Mouse (Mus musculus) ES-E14 (cell line): ENCODE data around the gene Yy1. TPM values are rescaled to one million over a fixed set of nuclear protein-coding genes. Genes with fewer than 3 reads are reported as not detected.
A peak's percentile ranks its signal among the peaks of the same experiment; 100 is the strongest.

Experiments
- DNase-seq: peaks from one replicate; pipeline ENCODE4 v3.0.0-alpha.2; 2013; ENCODE audit warnings: low read depth, low spot score
- H3K27ac ChIP-seq: 2 replicates; pipeline ENCODE4 v1.5.1; 2012; ENCODE audit warnings: low read depth, mild to moderate bottlenecking, low read length, moderate library complexity, mixed read lengths; ENCODE audit not compliant: poor library complexity, insufficient read depth, severe bottlenecking
- H3K36me3 ChIP-seq: 2 replicates; pipeline ENCODE4 v1.6.1; 2012; ENCODE audit warnings: mild to moderate bottlenecking, low read length, moderate library complexity, mixed read lengths; ENCODE audit not compliant: control insufficient read depth, poor library complexity, insufficient read depth, severe bottlenecking
- H3K4me1 ChIP-seq, 2 experiments: fragments of 150-350 bp in 1 of 2; sonication (generic) in 1 of 2; 2 replicates each; pipeline ENCODE4 v1.6.1; 2012; ENCODE audit warnings: low read length in 2 of 2, mild to moderate bottlenecking in 1 of 2, mixed read lengths in 1 of 2; ENCODE audit not compliant: control insufficient read depth in 2 of 2, insufficient read depth in 2 of 2, poor library complexity in 1 of 2
- H3K4me3 ChIP-seq, 2 experiments: fragments of 150-350 bp in 1 of 2; sonication (generic) in 1 of 2; 2 replicates each; pipeline ENCODE4 v1.5.1; 2012; ENCODE audit warnings: low read length in 2 of 2, low read depth in 1 of 2, mild to moderate bottlenecking in 1 of 2, mixed read lengths in 1 of 2; ENCODE audit not compliant: insufficient read depth in 1 of 2, poor library complexity in 1 of 2, severe bottlenecking in 1 of 2
- H3K9ac ChIP-seq: 2 replicates; pipeline ENCODE4 v1.6.1; 2012; ENCODE audit warnings: low read depth, mild to moderate bottlenecking, low read length, mixed read lengths; ENCODE audit not compliant: poor library complexity, insufficient read depth, severe bottlenecking
- H3K9me3 ChIP-seq: fragments of 150-350 bp; sonication (generic); 2 replicates; pipeline ENCODE4 v1.6.1; 2012; ENCODE audit warnings: low read depth, mild to moderate bottlenecking, low read length; ENCODE audit not compliant: control insufficient read depth, insufficient read depth
- CHD2 ChIP-seq: IDR thresholded peaks from 2 replicates; pipeline ENCODE4 v1.6.1; 2014; ENCODE audit warnings: mild to moderate bottlenecking, low read depth, low read length, inconsistent platforms
- HCFC1 ChIP-seq: IDR thresholded peaks from 2 replicates; pipeline ENCODE4 v1.6.1; 2012; ENCODE audit warnings: low read length, inconsistent platforms, borderline replicate concordance; ENCODE audit not compliant: insufficient read depth
- MAFK ChIP-seq: IDR thresholded peaks from 2 replicates; pipeline ENCODE4 v1.6.1; 2014; ENCODE audit warnings: mild to moderate bottlenecking, low read depth, low read length, inconsistent platforms; ENCODE audit not compliant: insufficient read depth
- ZC3H11A ChIP-seq: IDR thresholded peaks from 2 replicates; pipeline ENCODE4 v1.6.1; 2012; ENCODE audit warnings: low read depth, mild to moderate bottlenecking, inconsistent platforms, low read length, borderline replicate concordance
- ZNF384 ChIP-seq: IDR thresholded peaks from 2 replicates; pipeline ENCODE4 v1.6.1; 2012; ENCODE audit warnings: low read depth, low read length, inconsistent platforms
- in situ Hi-C, 2 experiments: fragments of 600-800 bp; cut with MboI; formaldehyde crosslinking; loops; one replicate each; pipeline ENCODE4 v1.15.1; 2025; ENCODE audit warnings: low sequenced_read_pairs in 2 of 2, inconsistent platforms in 1 of 2; ENCODE audit not compliant: unreplicated experiment in 2 of 2
- total RNA-seq: library from RNA; depleted of rRNA; stranded (reverse); fragments of 300-350 nt; gene quantifications from 2 replicates; pipeline ENCODE4 v1.2.3, GENCODE M21; 2012

Gene Yy1
- total RNA-seq, 1 experiment, result 40.5 TPM

GRCm38 (mm10) chr12:108764917-108765678 lies 27.7 kb upstream of the Yy1 start:
- TF ChIP-seq ZNF384 (no peak), CHD2 (no peak)
- DNase-seq, result no peak
- Histone ChIP-seq H3K27ac (no peak overlapping the region), H3K9me3 (no peaks in the 10 kb centered on the region), H3K4me3 (peak overlapping the region; percentile 23 to 66; a peak in 3 of 4 replicates), H3K9ac (no peak overlapping the region), H3K36me3 (no peaks in the 10 kb centered on the region), H3K4me1 (peaks cover 0 to 11% of the 10 kb centered on the region in 2 experiments; a peak in 2 of 4 replicates)
- in situ Hi-C loops, result no loop called here

- Histone ChIP-seq H3K4me1 (peaks cover 0 to 11% of the 10 kb centered on the region in 2 experiments; a peak in 2 of 4 replicates), H3K9ac (peak overlapping the region; percentile 24; the same call in 1 of the 2 replicates), H3K9me3 (no peaks in the 10 kb centered on the region), H3K4me3 (peak overlapping the region; percentile 23 to 66; a peak in 3 of 4 replicates), H3K36me3 (no peaks in the 10 kb centered on the region), H3K27ac (no peak overlapping the region)
- in situ Hi-C loops, result no loop called here
- DNase-seq, result no peak
- TF ChIP-seq ZNF384 (no peak), MAFK (no peak), ZC3H11A (no peak), CHD2 (no peak), HCFC1 (no peak)
Measured at GRCm38 (mm10) chr12:108765751-108766221, 27.0 kb upstream of the Yy1 start.

GRCm38 (mm10) chr12:108766316-108766715 lies 26.5 kb upstream of the Yy1 start:
- in situ Hi-C loops, result no loop called here
- H3K36me3 ChIP-seq, result no peaks in the 10 kb centered on the region
- peaks cover 0 to 11% of the 10 kb centered on the region in 2 experiments; a peak in 2 of 4 replicates for H3K4me1 ChIP-seq
- peak overlapping the region in 1 of 2 experiments; percentile 66; a peak in 2 of 4 replicates for H3K4me3 ChIP-seq
- H3K9ac ChIP-seq, result 0 out of 2 replicates have a peak overlapping the region, but pooled peaks have one; percentile 24
- no peaks in the 10 kb centered on the region for H3K9me3 ChIP-seq
- no peak overlapping the region for H3K27ac ChIP-seq
- TF ChIP-seq CHD2 (no peak), MAFK (no peak), HCFC1 (no peak), ZC3H11A (no peak)
- DNase-seq, result no peak

GRCm38 (mm10) chr12:108766866-108767265 lies 25.9 kb upstream of the Yy1 start:
- H3K9ac ChIP-seq, result no peak overlapping the region
- no peak for DNase-seq

More at GRCm38 (mm10) chr12:108766866-108767265, 25.9 kb upstream of the Yy1 start:
- no peaks in the 10 kb centered on the region for H3K36me3 ChIP-seq
- in situ Hi-C loops, result no loop called here
- no peak overlapping the region for H3K27ac ChIP-seq
- H3K9me3 ChIP-seq, result no peaks in the 10 kb centered on the region
- H3K4me1 ChIP-seq, result peaks cover 0 to 11% of the 10 kb centered on the region in 2 experiments; a peak in 2 of 4 replicates
- no peak overlapping the region for H3K4me3 ChIP-seq
- no peak for TF ChIP-seq HCFC1
- TF ChIP-seq ZC3H11A, result no peak
- TF ChIP-seq CHD2, result no peak
- TF ChIP-seq ZNF384, result no peak
- TF ChIP-seq MAFK, result no peak
